Mouse (Mus musculus): Measurements from ENCODE around the gene Chrm5. TPM values are rescaled to one million over a fixed set of nuclear protein-coding genes. Genes with fewer than 3 reads are reported as not detected.
"Not testable (repeated sequence)": the region's sequence is repeated elsewhere in the genome, so short reads cannot be mapped to it uniquely, and the experiment has no call there.

Gene Chrm5
- polyA plus RNA-seq, 1 experiment, result not detected

- peak overlapping the region; percentile 97 for H3K4me3 ChIP-seq (ENCODE audit: insufficient read depth, low read length)
- H3K4me1 ChIP-seq (ENCODE audit: control insufficient read depth, insufficient read depth, low read length), result no peaks in the 10 kb centered on the region
- peak overlapping the region; percentile 62 for H3K27ac ChIP-seq (ENCODE audit: insufficient read depth, low read length)
- TF ChIP-seq CTCF (IDR thresholded peaks at IDR 0.05; ENCODE audit: borderline replicate concordance, insufficient read depth, low read length), result no peak
- peak; percentile 37; the same call in 1 of the 2 replicates for TF ChIP-seq POLR2A (IDR thresholded peaks at IDR 0.05; ENCODE audit: low read depth, low read length)
Observed at GRCm38 (mm10) chr2:112454125-112454861, 26.3 kb downstream of the Chrm5 start.

GRCm38 (mm10) chr2:112452513-112452912, 28.1 kb downstream of the Chrm5 start:
- H3K4me3 ChIP-seq (ENCODE audit: insufficient read depth, low read length); H3K4me1 ChIP-seq (ENCODE audit: control insufficient read depth, insufficient read depth, low read length); H3K27ac ChIP-seq (ENCODE audit: insufficient read depth, low read length): not testable (repeated sequence)

- Histone ChIP-seq H3K4me1 (ENCODE audit: control insufficient read depth, insufficient read depth, low read length) (no peaks in the 10 kb centered on the region; the same call in 1 of the 2 replicates), H3K4me3 (ENCODE audit: insufficient read depth, low read length) (no peak overlapping the region), H3K27ac (ENCODE audit: insufficient read depth, low read length) (no peak overlapping the region)
- TF ChIP-seq CTCF (IDR thresholded peaks at IDR 0.05; ENCODE audit: borderline replicate concordance, insufficient read depth, low read length), result no peak
- no peak for TF ChIP-seq POLR2A (IDR thresholded peaks at IDR 0.05; ENCODE audit: low read depth, low read length)
Observed at GRCm38 (mm10) chr2:112449597-112450296, 30.8 kb downstream of the Chrm5 start.

GRCm38 (mm10) chr2:112448510-112449059, 32.0 kb downstream of the Chrm5 start:
- Histone ChIP-seq H3K27ac (ENCODE audit: insufficient read depth, low read length) (no peak overlapping the region), H3K4me1 (ENCODE audit: control insufficient read depth, insufficient read depth, low read length) (peaks cover 4% of the 10 kb centered on the region; the same call in 1 of the 2 replicates), H3K4me3 (ENCODE audit: insufficient read depth, low read length) (no peak overlapping the region)
- TF ChIP-seq POLR2A (IDR thresholded peaks at IDR 0.05; ENCODE audit: low read depth, low read length) (no peak), CTCF (IDR thresholded peaks at IDR 0.05; ENCODE audit: borderline replicate concordance, insufficient read depth, low read length) (no peak)

GRCm38 (mm10) chr2:112448046-112448445, 32.5 kb downstream of the Chrm5 start:
- not testable (repeated sequence) for H3K4me1 ChIP-seq (ENCODE audit: control insufficient read depth, insufficient read depth, low read length); H3K27ac ChIP-seq (ENCODE audit: insufficient read depth, low read length); H3K4me3 ChIP-seq (ENCODE audit: insufficient read depth, low read length)

- Histone ChIP-seq H3K27ac (ENCODE audit: insufficient read depth, low read length) (no peak overlapping the region), H3K4me3 (ENCODE audit: insufficient read depth, low read length) (no peak overlapping the region), H3K4me1 (ENCODE audit: control insufficient read depth, insufficient read depth, low read length) (peaks cover 9% of the 10 kb centered on the region; the same call in 1 of the 2 replicates)
- TF ChIP-seq POLR2A (IDR thresholded peaks at IDR 0.05; ENCODE audit: low read depth, low read length) (no peak), CTCF (IDR thresholded peaks at IDR 0.05; ENCODE audit: borderline replicate concordance, insufficient read depth, low read length) (no peak)
Observed at GRCm38 (mm10) chr2:112445511-112445910, 35.1 kb downstream of the Chrm5 start.

GRCm38 (mm10) chr2:112443491-112443890, 37.1 kb downstream of the Chrm5 start:
- Histone ChIP-seq H3K4me3 (ENCODE audit: insufficient read depth, low read length) (no peak overlapping the region), H3K4me1 (ENCODE audit: control insufficient read depth, insufficient read depth, low read length) (peaks cover 9% of the 10 kb centered on the region; the same call in 1 of the 2 replicates), H3K27ac (ENCODE audit: insufficient read depth, low read length) (no peak overlapping the region)
- TF ChIP-seq POLR2A (IDR thresholded peaks at IDR 0.05; ENCODE audit: low read depth, low read length) (no peak), CTCF (IDR thresholded peaks at IDR 0.05; ENCODE audit: borderline replicate concordance, insufficient read depth, low read length) (no peak)

GRCm38 (mm10) chr2:112437589-112437988, 43.0 kb downstream of the Chrm5 start:
- TF ChIP-seq CTCF (IDR thresholded peaks at IDR 0.05; ENCODE audit: borderline replicate concordance, insufficient read depth, low read length) (no peak), POLR2A (IDR thresholded peaks at IDR 0.05; ENCODE audit: low read depth, low read length) (no peak)
- Histone ChIP-seq H3K27ac (ENCODE audit: insufficient read depth, low read length) (no peak overlapping the region), H3K4me3 (ENCODE audit: insufficient read depth, low read length) (no peak overlapping the region), H3K4me1 (ENCODE audit: control insufficient read depth, insufficient read depth, low read length) (no peaks in the 10 kb centered on the region)

- no peaks in the 10 kb centered on the region for H3K4me1 ChIP-seq (ENCODE audit: control insufficient read depth, insufficient read depth, low read length)
- H3K4me3 ChIP-seq (ENCODE audit: insufficient read depth, low read length), result no peak overlapping the region
- no peak for TF ChIP-seq CTCF (IDR thresholded peaks at IDR 0.05; ENCODE audit: borderline replicate concordance, insufficient read depth, low read length)
- no peak for TF ChIP-seq POLR2A (IDR thresholded peaks at IDR 0.05; ENCODE audit: low read depth, low read length)
- no peak overlapping the region for H3K27ac ChIP-seq (ENCODE audit: insufficient read depth, low read length)
Observed at GRCm38 (mm10) chr2:112436292-112436691, 44.3 kb downstream of the Chrm5 start.

- Histone ChIP-seq H3K4me1 (ENCODE audit: control insufficient read depth, insufficient read depth, low read length) (no peaks in the 10 kb centered on the region), H3K27ac (ENCODE audit: insufficient read depth, low read length) (peak overlapping the region; percentile 68; the same call in 1 of the 2 replicates), H3K4me3 (ENCODE audit: insufficient read depth, low read length) (no peak overlapping the region)
- no peak for TF ChIP-seq CTCF (IDR thresholded peaks at IDR 0.05; ENCODE audit: borderline replicate concordance, insufficient read depth, low read length)
- no peak for TF ChIP-seq POLR2A (IDR thresholded peaks at IDR 0.05; ENCODE audit: low read depth, low read length)
Observed at GRCm38 (mm10) chr2:112433359-112433758, 47.2 kb downstream of the Chrm5 start.
